ENCODE assay signal across 8 mouse cellular contexts in the genomic region with DNA sequence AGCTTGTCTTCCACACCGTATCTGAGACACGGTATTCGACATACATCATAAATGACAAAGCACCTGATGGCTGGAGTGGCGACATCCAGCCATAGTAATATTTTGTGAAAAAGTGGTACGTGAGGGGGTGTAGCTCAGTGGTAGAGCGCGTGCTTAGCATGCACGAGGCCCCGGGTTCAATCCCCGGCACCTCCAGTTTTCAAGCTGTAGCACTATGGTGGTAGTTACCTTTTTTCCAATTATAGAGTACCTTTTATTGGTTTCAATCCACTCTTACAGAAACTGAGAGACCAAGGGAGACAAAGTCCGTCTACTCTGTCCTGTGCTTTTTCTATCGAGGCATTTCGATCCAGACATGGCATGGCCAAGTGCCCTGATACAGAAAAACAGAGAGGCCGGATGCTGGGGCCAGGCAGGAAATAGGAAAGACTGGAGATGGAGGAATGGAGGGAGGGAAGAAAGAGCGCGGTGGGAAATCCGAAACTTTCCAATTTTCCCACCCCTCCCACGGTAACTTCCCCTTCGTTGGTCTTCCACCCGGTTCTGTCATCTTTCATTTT. TPM values are rescaled to one million over a fixed set of nuclear protein-coding genes. Genes with fewer than 3 reads are reported as not detected.
DNase-seq lines count a peak whose midpoint lies in the region; ATAC-seq lines count a peak whose summit lies in the region.

No protein-coding gene starts in this region.

- DNase-seq in adrenal gland, adult 2 months: peak; percentile 88
- DNase-seq in embryo, embryonic 10.5 days (ENCODE audit: low spot score): peak; percentile 95
- DNase-seq in gastrocnemius, postnatal 14 days: peak; percentile 62
- peak; percentile 83 to 87 for DNase-seq in left cerebral cortex, postnatal 10 days (ENCODE audit: extremely low spot score in 1 of 2, low spot score in 2 of 2)
- DNase-seq in right cerebral cortex, postnatal 14 days: peak; percentile 83
- peak; percentile 69 to 83 for DNase-seq in urinary bladder, postnatal 4 days (ENCODE audit: low spot score in 2 of 2)

- ATAC-seq in inflammation-experienced regulatory T-cells, adult 6 months: peak; percentile 64
- peak; percentile 94 for ATAC-seq in megakaryocyte progenitor cell, adult 5-6 weeks (replicated peaks; ENCODE audit: poor library complexity)

- intact Hi-C loops in gastrocnemius, postnatal 14 days (cut with DNase I; ENCODE audit: low total_unique reads): no loop called here
- intact Hi-C loops in left cerebral cortex, postnatal 10 days (cut with DNase I): loop anchor here (5.0 kb wide), 1 partner anchor 55 kb away; no protein-coding TSS in a partner anchor

RNA-seq across cellular contexts. Expression of gene Trim27, which starts 43.3 kb away (rescaled TPM):
- 10 to 100 TPM; 47.9 to 52.0 TPM for total RNA-seq in adrenal gland, adult 2 months (2021)
- 170 and 180 TPM in 2 replicates for polyA plus RNA-seq in adrenal gland, adult 2 months (2012; rRNA removed)
- 10 to 100 TPM; 22.2 to 26.4 TPM for total RNA-seq in gastrocnemius, postnatal 14 days (2021)
- polyA plus RNA-seq in inflammation-experienced regulatory T-cells, adult 6 months (2017; shearing (Covaris generic)): 10 to 100 TPM; 16.0 to 17.3 (median 16.3) TPM
- total RNA-seq in left cerebral cortex, postnatal 10 days (2021): 10 to 100 TPM; 43.1 to 45.0 TPM
- total RNA-seq in megakaryocyte progenitor cell, adult 5-6 weeks (2015): 108 and 116 TPM in 2 replicates
- total RNA-seq in megakaryocyte progenitor cell, adult 5-6 weeks (2017): 170 and 177 TPM in 2 replicates

Comparison
In these comparisons a context has a peak if more than half of its experiments do, and no peak if none do; other contexts are left out.
1. Peak in every context shown above with its lines: DNase-seq and ATAC-seq.